Mouse (Mus musculus): Measurements from ENCODE around the gene Eno1.

DNA sequence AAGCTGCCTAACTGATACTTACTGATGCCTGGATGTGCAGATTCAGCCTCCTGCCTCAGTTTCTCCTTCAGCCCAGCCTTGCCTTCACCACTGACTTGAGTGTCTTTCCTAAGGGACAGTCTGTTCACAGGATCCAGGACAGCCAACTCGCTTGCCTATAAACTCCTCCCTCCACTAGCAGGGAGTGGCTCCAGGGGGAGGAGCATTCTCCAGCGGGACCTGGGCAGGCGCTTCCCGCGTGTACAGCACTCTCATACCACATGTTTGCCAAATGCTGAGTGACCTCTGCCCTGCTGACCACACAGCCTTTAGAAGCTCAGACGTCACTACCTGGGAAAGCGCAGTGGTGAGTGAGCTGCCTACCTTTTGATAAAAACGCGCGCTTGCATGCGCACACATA lies 15.9 kb upstream of the Eno1 start:
- TF ChIP-seq POLR2A (IDR thresholded peaks at IDR 0.05; ENCODE audit: borderline replicate concordance, extremely low read depth, insufficient read depth, insufficient read length, poor library complexity, severe bottlenecking): no peak
- no peak for TF ChIP-seq CTCF (IDR thresholded peaks at IDR 0.05; ENCODE audit: borderline replicate concordance, extremely low read depth, insufficient read depth, insufficient read length)
